Mouse (Mus musculus): Measurements from ENCODE around the gene Arl13a. TPM values are rescaled to one million over a fixed set of nuclear protein-coding genes. Genes with fewer than 3 reads are reported as not detected.

Arl13a gene
- total and polyA plus RNA-seq, 2 experiments from 2014 or later, result not detected

DNA sequence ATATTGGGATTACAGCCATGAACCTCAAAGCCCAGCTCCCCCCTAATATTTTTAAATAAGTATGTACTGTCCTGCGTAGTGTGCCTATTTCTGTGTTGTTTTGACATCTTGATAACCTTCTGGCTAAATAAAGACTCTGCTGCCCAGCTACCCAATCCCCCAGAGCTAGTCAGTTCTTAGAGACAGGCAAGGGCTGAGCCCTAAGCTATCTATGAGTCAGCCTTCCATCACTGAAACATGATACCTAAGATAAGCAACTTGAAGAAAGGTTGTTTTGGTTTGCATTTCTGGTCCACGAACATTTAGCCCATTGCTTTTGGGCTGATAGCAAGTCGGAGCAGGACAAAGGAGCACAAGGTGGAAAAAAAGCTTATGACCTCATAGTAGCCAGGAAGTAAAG lies 33.3 kb downstream of the Arl13a start:
- Histone ChIP-seq H3K4me2 (ENCODE audit: low read depth, low read length) (no peak overlapping the region), H3K36me3 (ENCODE audit: insufficient read depth, low read length) (no peaks in the 10 kb centered on the region), H3K4me1 (ENCODE audit: insufficient read depth, low read length) (no peaks in the 10 kb centered on the region), H3K27me3 (ENCODE audit: insufficient read depth, low read length) (no peaks in the 10 kb centered on the region), H3K9me3 (ENCODE audit: low read length) (no peaks in the 10 kb centered on the region), H3K4me3 (ENCODE audit: low read length) (no peak overlapping the region), H3K27ac (no peak overlapping the region), H3K9ac (replicated peaks; ENCODE audit: low read length) (no peak overlapping the region)
- DNase-seq (ENCODE audit: low spot score) (no peak), ATAC-seq (no peak)
- WGBS, result 78% methylated on average over 3 of the region's 3 CpGs
- no peak for TF ChIP-seq CTCF (IDR thresholded peaks at IDR 0.05; ENCODE audit: low read depth)

DNA sequence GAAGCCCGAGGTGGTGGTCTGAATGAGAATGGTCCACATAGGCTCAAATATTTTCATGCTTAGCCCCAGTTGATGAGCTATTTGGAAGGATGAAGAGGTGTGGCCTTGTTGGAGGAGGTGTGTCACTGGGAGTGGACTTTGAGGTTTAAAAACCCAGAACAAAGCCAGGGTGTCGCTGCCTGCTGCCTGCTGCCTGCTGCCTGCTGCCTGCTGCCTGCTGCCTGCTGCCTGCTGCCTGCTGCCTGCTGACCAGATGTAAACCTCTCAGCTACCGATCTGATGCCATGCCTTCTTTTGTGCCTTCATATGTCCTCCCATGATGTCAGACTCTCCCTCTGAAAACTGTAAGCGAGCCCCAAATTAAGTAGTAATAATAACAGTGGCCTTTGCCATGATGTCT lies 34.6 kb downstream of the Arl13a start, which contains the start of gene Nox1:
TSS of gene Nox1 (minus strand) at position 101 of the 400 bp plus-strand sequence.
- no peaks in the 10 kb centered on the region for H3K9me3 ChIP-seq (ENCODE audit: low read length)
- no peak within 1 kb of the TSS for H3K4me2 ChIP-seq (ENCODE audit: low read depth, low read length)
- no peaks in the 10 kb centered on the region for H3K36me3 ChIP-seq (ENCODE audit: insufficient read depth, low read length)
- 62% methylated on average over 4 of the region's 4 CpGs for WGBS
- H3K9ac ChIP-seq (replicated peaks; ENCODE audit: low read length), result no peak within 1 kb of the TSS
- TF ChIP-seq CTCF (IDR thresholded peaks at IDR 0.05; ENCODE audit: low read depth), result no peak
- ATAC-seq, result no peak
- H3K27me3 ChIP-seq (ENCODE audit: insufficient read depth, low read length), result no peaks in the 10 kb centered on the region
- no peak within 1 kb of the TSS for H3K4me3 ChIP-seq (ENCODE audit: low read length)
- H3K4me1 ChIP-seq (ENCODE audit: insufficient read depth, low read length), result no peaks in the 10 kb centered on the region
- H3K27ac ChIP-seq, result no peak within 1 kb of the TSS
- DNase-seq (ENCODE audit: low spot score), result no peak

DNA sequence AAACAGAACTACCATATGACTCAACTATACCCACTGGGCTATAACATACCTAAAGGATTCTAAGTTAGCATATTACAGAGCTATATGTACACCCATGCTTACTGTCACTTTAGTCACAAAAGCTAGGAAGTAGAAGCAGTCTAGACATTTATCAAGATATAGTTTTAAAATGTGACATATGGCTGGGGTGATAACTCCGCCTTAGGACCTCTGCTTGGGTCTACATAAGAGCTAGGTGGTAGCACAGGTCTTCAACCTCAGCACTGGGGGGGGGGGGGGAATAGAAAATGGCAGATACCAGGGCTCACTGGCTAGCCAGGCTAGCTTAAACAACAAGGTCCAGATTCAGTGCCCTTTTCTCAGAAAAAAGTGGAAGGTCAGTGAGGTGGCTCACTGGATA lies 45.7 kb downstream of the Arl13a start:
- WGBS, result 90% methylated on average over 1 of the region's 1 CpGs
- H3K9me3 ChIP-seq (ENCODE audit: low read length), result no peaks in the 10 kb centered on the region
- no peaks in the 10 kb centered on the region for H3K36me3 ChIP-seq (ENCODE audit: insufficient read depth, low read length)
- no peak for TF ChIP-seq CTCF (IDR thresholded peaks at IDR 0.05; ENCODE audit: low read depth)
- H3K27me3 ChIP-seq (ENCODE audit: insufficient read depth, low read length), result no peaks in the 10 kb centered on the region
- H3K4me1 ChIP-seq (ENCODE audit: insufficient read depth, low read length), result no peaks in the 10 kb centered on the region
- no peak overlapping the region for H3K9ac ChIP-seq (replicated peaks; ENCODE audit: low read length)
- H3K4me2 ChIP-seq (ENCODE audit: low read depth, low read length), result no peak overlapping the region
- no peak for ATAC-seq
- no peak overlapping the region for H3K27ac ChIP-seq
- no peak for DNase-seq (ENCODE audit: low spot score)
- no peak overlapping the region for H3K4me3 ChIP-seq (ENCODE audit: low read length)

DNA sequence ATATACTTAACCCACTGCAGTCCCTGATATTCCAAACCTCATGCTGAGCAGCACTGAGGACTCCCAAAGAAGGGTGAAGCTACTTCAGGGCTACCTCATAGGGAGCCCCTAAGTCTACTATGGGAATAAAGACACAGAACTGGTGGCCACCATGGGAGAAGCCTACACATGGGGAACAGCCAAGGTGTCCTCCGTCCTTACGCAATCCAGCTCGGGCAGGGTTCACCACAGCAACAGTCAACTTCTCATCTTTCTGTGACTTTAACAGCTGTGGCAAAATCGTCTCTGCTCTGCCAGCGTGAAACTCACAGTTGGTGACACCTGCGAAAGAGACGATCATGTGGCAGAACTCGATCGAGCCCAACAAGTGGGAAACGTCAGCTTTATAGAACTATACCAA lies 51.0 kb downstream of the Arl13a start:
- no peak overlapping the region for H3K9ac ChIP-seq (replicated peaks; ENCODE audit: low read length)
- no peak overlapping the region for H3K27ac ChIP-seq
- WGBS, result 95% methylated on average over 10 of the region's 10 CpGs
- no peaks in the 10 kb centered on the region for H3K36me3 ChIP-seq (ENCODE audit: insufficient read depth, low read length)
- no peak for ATAC-seq
- H3K9me3 ChIP-seq (ENCODE audit: low read length), result no peaks in the 10 kb centered on the region
- H3K4me2 ChIP-seq (ENCODE audit: low read depth, low read length), result no peak overlapping the region
- H3K4me3 ChIP-seq (ENCODE audit: low read length), result no peak overlapping the region
- H3K4me1 ChIP-seq (ENCODE audit: insufficient read depth, low read length), result no peaks in the 10 kb centered on the region
- no peak for TF ChIP-seq CTCF (IDR thresholded peaks at IDR 0.05; ENCODE audit: low read depth)
- no peak for DNase-seq (ENCODE audit: low spot score)
- H3K27me3 ChIP-seq (ENCODE audit: insufficient read depth, low read length), result no peaks in the 10 kb centered on the region

DNA sequence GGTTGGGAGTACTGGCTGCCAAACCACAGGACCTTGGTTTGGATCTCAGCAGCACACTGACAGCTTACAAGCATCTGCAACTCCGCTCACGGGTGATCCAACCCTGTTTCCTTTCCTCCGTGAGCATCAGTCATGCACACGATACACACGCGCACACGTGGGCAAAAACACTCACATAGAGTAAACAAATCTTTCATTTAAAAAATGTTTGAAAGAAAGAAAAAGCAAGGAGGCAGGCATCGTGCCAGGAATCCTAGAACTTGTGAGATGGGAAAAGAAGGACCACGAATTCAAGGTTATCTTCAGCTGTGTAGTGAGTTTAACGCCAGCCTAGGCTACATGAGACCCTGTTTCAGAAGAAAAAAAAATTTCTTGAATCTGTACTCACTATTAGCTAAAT lies 58.6 kb downstream of the Arl13a start:
- H3K9ac ChIP-seq (replicated peaks; ENCODE audit: low read length), result no peak overlapping the region
- ATAC-seq (no peak), DNase-seq (ENCODE audit: low spot score) (no peak)
- H3K4me2 ChIP-seq (ENCODE audit: low read depth, low read length), result no peak overlapping the region
- no peak overlapping the region for H3K27ac ChIP-seq
- H3K27me3 ChIP-seq (ENCODE audit: insufficient read depth, low read length), result no peaks in the 10 kb centered on the region
- H3K9me3 ChIP-seq (ENCODE audit: low read length), result no peaks in the 10 kb centered on the region
- H3K4me3 ChIP-seq (ENCODE audit: low read length), result no peak overlapping the region
- H3K4me1 ChIP-seq (ENCODE audit: insufficient read depth, low read length), result no peaks in the 10 kb centered on the region
- 92% methylated on average over 10 of the region's 10 CpGs for WGBS
- no peaks in the 10 kb centered on the region for H3K36me3 ChIP-seq (ENCODE audit: insufficient read depth, low read length)
- no peak for TF ChIP-seq CTCF (IDR thresholded peaks at IDR 0.05; ENCODE audit: low read depth)

DNA sequence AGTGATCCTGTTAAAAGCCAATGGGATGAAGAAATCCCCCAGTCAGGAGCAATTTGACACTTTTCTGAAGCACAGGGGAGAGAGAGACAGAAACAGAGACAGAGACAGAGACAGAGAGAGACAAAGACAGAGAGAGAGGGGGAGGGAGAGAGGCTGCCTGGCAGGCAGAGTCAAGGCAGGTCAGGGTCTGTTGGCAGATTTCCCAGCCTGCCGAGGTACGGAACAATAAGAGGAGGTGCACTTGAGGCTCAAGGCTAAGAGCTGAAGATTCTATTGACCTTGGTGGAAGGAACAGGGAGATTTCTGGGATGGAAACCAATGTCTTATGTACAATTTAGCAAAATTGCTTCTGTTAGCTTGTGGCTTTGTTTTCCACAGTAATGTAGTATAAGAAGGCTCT lies 60.9 kb downstream of the Arl13a start:
- Histone ChIP-seq H3K36me3 (ENCODE audit: insufficient read depth, low read length) (no peaks in the 10 kb centered on the region), H3K9ac (replicated peaks; ENCODE audit: low read length) (no peak overlapping the region), H3K27me3 (ENCODE audit: insufficient read depth, low read length) (no peaks in the 10 kb centered on the region), H3K4me2 (ENCODE audit: low read depth, low read length) (no peak overlapping the region), H3K4me3 (ENCODE audit: low read length) (no peak overlapping the region), H3K4me1 (ENCODE audit: insufficient read depth, low read length) (no peaks in the 10 kb centered on the region), H3K27ac (no peak overlapping the region), H3K9me3 (ENCODE audit: low read length) (no peaks in the 10 kb centered on the region)
- WGBS, result 59% methylated on average over 2 of the region's 2 CpGs
- DNase-seq (ENCODE audit: low spot score), result no peak
- ATAC-seq, result no peak
- TF ChIP-seq CTCF (IDR thresholded peaks at IDR 0.05; ENCODE audit: low read depth), result no peak

Other genes with a start within 250 kb of the Arl13a start
- 0.89 and 1.9 TPM in 2 replicates for gene Sytl4, start 205.7 kb upstream of the Arl13a start, total RNA-seq (2014; rRNA removed)
- gene Sytl4, start 205.7 kb upstream of the Arl13a start, polyA plus RNA-seq (2015; fragmentation: Nextera tagmentation; extraction: Ambion mirVana), result 0.46 and 0.91 TPM in 2 replicates
- gene Cstf2, start 128.3 kb upstream of the Arl13a start, total RNA-seq (2014; rRNA removed), result 86.0 and 99.2 TPM in 2 replicates
- 49.5 and 49.6 TPM in 2 replicates for gene Cstf2, start 128.3 kb upstream of the Arl13a start, polyA plus RNA-seq (2015; fragmentation: Nextera tagmentation; extraction: Ambion mirVana)
- 0.31 and 0.36 TPM in 2 replicates for gene Xkrx, start 25.4 kb upstream of the Arl13a start, total RNA-seq (2014; rRNA removed)
- 0.86 and 0.90 TPM in 2 replicates for gene Xkrx, start 25.4 kb upstream of the Arl13a start, polyA plus RNA-seq (2015; fragmentation: Nextera tagmentation; extraction: Ambion mirVana)
- gene Nox1, start 34.5 kb downstream of the Arl13a start, total RNA-seq (2014; rRNA removed), result not detected in 2 replicates
- gene Nox1, start 34.5 kb downstream of the Arl13a start, polyA plus RNA-seq (2015; fragmentation: Nextera tagmentation; extraction: Ambion mirVana), result 0.09 and 0.37 TPM in 2 replicates
- gene Trmt2b, start 89.5 kb downstream of the Arl13a start, total RNA-seq (2014; rRNA removed), result 6.1 and 6.4 TPM in 2 replicates
- 6.3 TPM in 2 replicates for gene Trmt2b, start 89.5 kb downstream of the Arl13a start, polyA plus RNA-seq (2015; fragmentation: Nextera tagmentation; extraction: Ambion mirVana)
- gene Tmem35a, start 107.7 kb downstream of the Arl13a start, total RNA-seq (2014; rRNA removed), result 135 and 139 TPM in 2 replicates
- gene Tmem35a, start 107.7 kb downstream of the Arl13a start, polyA plus RNA-seq (2015; fragmentation: Nextera tagmentation; extraction: Ambion mirVana), result 92.4 and 93.4 TPM in 2 replicates
- 4.7 and 7.4 TPM in 2 replicates for gene Cenpi, start 120.6 kb downstream of the Arl13a start, total RNA-seq (2014; rRNA removed)
- gene Cenpi, start 120.6 kb downstream of the Arl13a start, polyA plus RNA-seq (2015; fragmentation: Nextera tagmentation; extraction: Ambion mirVana), result 6.6 and 6.7 TPM in 2 replicates
- 31.5 and 32.8 TPM in 2 replicates for gene Drp2, start 217.1 kb downstream of the Arl13a start, total RNA-seq (2014; rRNA removed)
- 7.3 and 7.9 TPM in 2 replicates for gene Drp2, start 217.1 kb downstream of the Arl13a start, polyA plus RNA-seq (2015; fragmentation: Nextera tagmentation; extraction: Ambion mirVana)